Mouse (Mus musculus): ENCODE results near the gene Zfp322a. TPM values are rescaled to one million over a fixed set of nuclear protein-coding genes. Genes with fewer than 3 reads are reported as not detected.

Gene Zfp322a
- 43.9 and 55.5 TPM in 2 replicates for polyA plus RNA-seq (2014; fragmentation: Nextera tagmentation; extraction: Ambion mirVana)

GRCm38 (mm10) chr13:23368583-23369420 lies at the start of gene Zfp322a:
TSS of gene Zfp322a (minus strand) at chr13:23369208.
- Histone ChIP-seq H3K27ac (ENCODE audit: low read depth, low read length) (peak within 1 kb of the TSS; percentile 96), H3K4me3 (ENCODE audit: low read length) (peak within 1 kb of the TSS; percentile 67), H3K4me1 (ENCODE audit: control insufficient read depth, insufficient read depth, low read length) (peaks cover 10% of the 10 kb centered on the region; the same call in 1 of the 2 replicates), H3K9me3 (ENCODE audit: control insufficient read depth, low read length) (no peaks in the 10 kb centered on the region), H3K27me3 (ENCODE audit: control insufficient read depth, insufficient read depth, low read length) (no peaks in the 10 kb centered on the region), H3K9ac (ENCODE audit: low read depth, low read length) (peak within 1 kb of the TSS; percentile 75), H3K4me2 (replicated peaks; ENCODE audit: low read depth, low read length) (peak within 1 kb of the TSS; percentile 43), H3K36me3 (ENCODE audit: control insufficient read depth, insufficient read depth, low read length) (peaks cover 6% of the 10 kb centered on the region)
- ATAC-seq (ENCODE audit: low FRiP score, low TSS enrichment), result peak; percentile 100
- under 1% methylated on average over 55 of the region's 55 CpGs for WGBS

- peak overlapping the region; percentile 37 for H3K4me3 ChIP-seq (ENCODE audit: low read length)
- WGBS, result under 1% methylated on average over 28 of the region's 28 CpGs
- H3K27ac ChIP-seq (ENCODE audit: low read depth, low read length), result no peak overlapping the region
- H3K9ac ChIP-seq (ENCODE audit: low read depth, low read length), result no peak overlapping the region
- peak overlapping the region; percentile 66 for H3K4me2 ChIP-seq (replicated peaks; ENCODE audit: low read depth, low read length)
- H3K4me1 ChIP-seq (ENCODE audit: control insufficient read depth, insufficient read depth, low read length), result peaks cover 6% of the 10 kb centered on the region; the same call in 1 of the 2 replicates
- ATAC-seq (ENCODE audit: low FRiP score, low TSS enrichment), result peak; percentile 61
- no peaks in the 10 kb centered on the region for H3K27me3 ChIP-seq (ENCODE audit: control insufficient read depth, insufficient read depth, low read length)
- H3K9me3 ChIP-seq (ENCODE audit: control insufficient read depth, low read length), result no peaks in the 10 kb centered on the region
- no peaks in the 10 kb centered on the region; the same call in 1 of the 2 replicates for H3K36me3 ChIP-seq (ENCODE audit: control insufficient read depth, insufficient read depth, low read length)
Measured at GRCm38 (mm10) chr13:23412630-23413521, 43.9 kb upstream of the Zfp322a start.

- Histone ChIP-seq H3K36me3 (ENCODE audit: control insufficient read depth, insufficient read depth, low read length) (no peaks in the 10 kb centered on the region; the same call in 1 of the 2 replicates), H3K4me2 (replicated peaks; ENCODE audit: low read depth, low read length) (peak overlapping the region; percentile 66), H3K4me3 (ENCODE audit: low read length) (peak overlapping the region; percentile 37), H3K4me1 (ENCODE audit: control insufficient read depth, insufficient read depth, low read length) (peaks cover 6% of the 10 kb centered on the region; the same call in 1 of the 2 replicates), H3K27me3 (ENCODE audit: control insufficient read depth, insufficient read depth, low read length) (no peaks in the 10 kb centered on the region), H3K9me3 (ENCODE audit: control insufficient read depth, low read length) (no peaks in the 10 kb centered on the region), H3K9ac (ENCODE audit: low read depth, low read length) (no peak overlapping the region), H3K27ac (ENCODE audit: low read depth, low read length) (no peak overlapping the region)
- ATAC-seq (ENCODE audit: low FRiP score, low TSS enrichment), result 0 out of 2 replicates have a peak, but pooled peaks have one; percentile 4
- WGBS, result under 1% methylated on average over 20 of the region's 20 CpGs
Measured at GRCm38 (mm10) chr13:23412211-23412629, 43.2 kb upstream of the Zfp322a start.

- H3K27me3 ChIP-seq (ENCODE audit: control insufficient read depth, insufficient read depth, low read length), result no peaks in the 10 kb centered on the region
- no peak overlapping the region for H3K27ac ChIP-seq (ENCODE audit: low read depth, low read length)
- peak overlapping the region; percentile 37 for H3K4me3 ChIP-seq (ENCODE audit: low read length)
- H3K4me1 ChIP-seq (ENCODE audit: control insufficient read depth, insufficient read depth, low read length), result peaks cover 6% of the 10 kb centered on the region; the same call in 1 of the 2 replicates
- H3K36me3 ChIP-seq (ENCODE audit: control insufficient read depth, insufficient read depth, low read length), result no peaks in the 10 kb centered on the region
- ATAC-seq (ENCODE audit: low FRiP score, low TSS enrichment), result peak; percentile 44; the same call in 1 of the 2 replicates
- no peaks in the 10 kb centered on the region for H3K9me3 ChIP-seq (ENCODE audit: control insufficient read depth, low read length)
- WGBS, result 3% methylated on average over 29 of the region's 29 CpGs
- peak overlapping the region; percentile 66 for H3K4me2 ChIP-seq (replicated peaks; ENCODE audit: low read depth, low read length)
- no peak overlapping the region for H3K9ac ChIP-seq (ENCODE audit: low read depth, low read length)
Measured at GRCm38 (mm10) chr13:23411311-23412210, 42.6 kb upstream of the Zfp322a start.

GRCm38 (mm10) chr13:23410632-23411031 lies 41.6 kb upstream of the Zfp322a start:
- WGBS, result 53% methylated on average over 9 of the region's 9 CpGs
- Histone ChIP-seq H3K4me3 (ENCODE audit: low read length) (no peak overlapping the region), H3K4me1 (ENCODE audit: control insufficient read depth, insufficient read depth, low read length) (peaks cover 6% of the 10 kb centered on the region; the same call in 1 of the 2 replicates), H3K4me2 (replicated peaks; ENCODE audit: low read depth, low read length) (no peak overlapping the region), H3K9ac (ENCODE audit: low read depth, low read length) (no peak overlapping the region), H3K27ac (ENCODE audit: low read depth, low read length) (no peak overlapping the region), H3K9me3 (ENCODE audit: control insufficient read depth, low read length) (no peaks in the 10 kb centered on the region), H3K36me3 (ENCODE audit: control insufficient read depth, insufficient read depth, low read length) (no peaks in the 10 kb centered on the region), H3K27me3 (ENCODE audit: control insufficient read depth, insufficient read depth, low read length) (no peaks in the 10 kb centered on the region)
- peak; percentile 3; the same call in 1 of the 2 replicates for ATAC-seq (ENCODE audit: low FRiP score, low TSS enrichment)

GRCm38 (mm10) chr13:23402626-23403025 lies 33.6 kb upstream of the Zfp322a start:
- Histone ChIP-seq H3K4me2 (replicated peaks; ENCODE audit: low read depth, low read length) (peak overlapping the region; percentile 48; the same call in 1 of the 2 replicates), H3K9me3 (ENCODE audit: control insufficient read depth, low read length) (peaks cover 4% of the 10 kb centered on the region; the same call in 1 of the 2 replicates), H3K9ac (ENCODE audit: low read depth, low read length) (no peak overlapping the region), H3K4me3 (ENCODE audit: low read length) (peak overlapping the region; percentile 38; the same call in 1 of the 2 replicates), H3K27ac (ENCODE audit: low read depth, low read length) (no peak overlapping the region), H3K4me1 (ENCODE audit: control insufficient read depth, insufficient read depth, low read length) (no peaks in the 10 kb centered on the region), H3K36me3 (ENCODE audit: control insufficient read depth, insufficient read depth, low read length) (no peaks in the 10 kb centered on the region), H3K27me3 (ENCODE audit: control insufficient read depth, insufficient read depth, low read length) (peaks cover 6% of the 10 kb centered on the region)
- no peak for ATAC-seq (ENCODE audit: low FRiP score, low TSS enrichment)
- WGBS, result 17% methylated on average over 2 of the region's 2 CpGs

GRCm38 (mm10) chr13:23401683-23402527 lies 32.9 kb upstream of the Zfp322a start:
- peaks cover 10% of the 10 kb centered on the region for H3K27me3 ChIP-seq (ENCODE audit: control insufficient read depth, insufficient read depth, low read length)
- WGBS, result 3% methylated on average over 19 of the region's 19 CpGs
- no peaks in the 10 kb centered on the region for H3K36me3 ChIP-seq (ENCODE audit: control insufficient read depth, insufficient read depth, low read length)
- peak; percentile 89 for ATAC-seq (ENCODE audit: low FRiP score, low TSS enrichment)
- peak overlapping the region; percentile 48 for H3K4me2 ChIP-seq (replicated peaks; ENCODE audit: low read depth, low read length)
- H3K9me3 ChIP-seq (ENCODE audit: control insufficient read depth, low read length), result peaks cover 4% of the 10 kb centered on the region; the same call in 1 of the 2 replicates
- peak overlapping the region; percentile 12 for H3K9ac ChIP-seq (ENCODE audit: low read depth, low read length)
- H3K4me3 ChIP-seq (ENCODE audit: low read length), result peak overlapping the region; percentile 38
- no peak overlapping the region for H3K27ac ChIP-seq (ENCODE audit: low read depth, low read length)
- no peaks in the 10 kb centered on the region for H3K4me1 ChIP-seq (ENCODE audit: control insufficient read depth, insufficient read depth, low read length)

Data from kidney, embryonic 14.5 days (tissue).